Mouse (Mus musculus): ENCODE measurements around the gene Slc36a3. TPM values are rescaled to one million over a fixed set of nuclear protein-coding genes. Genes with fewer than 3 reads are reported as not detected.

The Slc36a3 gene
- polyA plus RNA-seq, 1 experiment from 2014 or later: not detected

- Histone ChIP-seq H3K9me3 (no peaks in the 10 kb centered on the region; the same call in 1 of the 2 replicates), H3K4me1 (no peaks in the 10 kb centered on the region), H3K36me3 (no peaks in the 10 kb centered on the region), H3K27ac (no peak overlapping the region), H3K4me3 (no peak overlapping the region), H3K27me3 (ENCODE audit: insufficient read depth, poor library complexity, severe bottlenecking) (no peaks in the 10 kb centered on the region; the same call in 1 of the 2 replicates)
- no peak for DNase-seq (ENCODE audit: low spot score)
- WGBS: 78% methylated on average over 4 of the region's 4 CpGs
These were observed 17.0 kb upstream of the Slc36a3 start for GRCm38 (mm10) chr11:55168504-55168903.

GRCm38 (mm10) chr11:55165748-55166147 lies 14.2 kb upstream of the Slc36a3 start:
- Histone ChIP-seq H3K27me3 (ENCODE audit: insufficient read depth, poor library complexity, severe bottlenecking) (no peaks in the 10 kb centered on the region), H3K27ac (no peak overlapping the region), H3K9me3 (no peaks in the 10 kb centered on the region), H3K36me3 (no peaks in the 10 kb centered on the region), H3K4me1 (peaks cover 16% of the 10 kb centered on the region; the same call in 1 of the 2 replicates), H3K4me3 (no peak overlapping the region)
- DNase-seq (ENCODE audit: low spot score): no peak
- WGBS: 90% methylated on average over 7 of the region's 7 CpGs

GRCm38 (mm10) chr11:55164723-55165122 lies 13.2 kb upstream of the Slc36a3 start:
- WGBS: 47% methylated on average over 3 of the region's 3 CpGs
- peaks cover 16% of the 10 kb centered on the region; the same call in 1 of the 2 replicates for H3K4me1 ChIP-seq
- H3K27me3 ChIP-seq (ENCODE audit: insufficient read depth, poor library complexity, severe bottlenecking): no peaks in the 10 kb centered on the region
- H3K9me3 ChIP-seq: no peaks in the 10 kb centered on the region
- DNase-seq (ENCODE audit: low spot score): no peak
- no peak overlapping the region for H3K27ac ChIP-seq
- no peaks in the 10 kb centered on the region for H3K36me3 ChIP-seq
- H3K4me3 ChIP-seq: no peak overlapping the region

GRCm38 (mm10) chr11:55162670-55163069 lies 11.2 kb upstream of the Slc36a3 start:
- Histone ChIP-seq H3K27me3 (ENCODE audit: insufficient read depth, poor library complexity, severe bottlenecking) (no peaks in the 10 kb centered on the region), H3K27ac (peak overlapping the region; percentile 42; the same call in 1 of the 2 replicates), H3K4me3 (no peak overlapping the region), H3K4me1 (peaks cover 16% of the 10 kb centered on the region; the same call in 1 of the 2 replicates), H3K36me3 (no peaks in the 10 kb centered on the region), H3K9me3 (no peaks in the 10 kb centered on the region)
- DNase-seq (ENCODE audit: low spot score): no peak
- 48% methylated on average over 9 of the region's 9 CpGs for WGBS

GRCm38 (mm10) chr11:55158785-55159359 lies 7.4 kb upstream of the Slc36a3 start:
- no peaks in the 10 kb centered on the region for H3K9me3 ChIP-seq
- no peak overlapping the region for H3K27ac ChIP-seq
- no peak for DNase-seq (ENCODE audit: low spot score)
- no peaks in the 10 kb centered on the region for H3K36me3 ChIP-seq
- no peak overlapping the region for H3K4me3 ChIP-seq
- WGBS: 47% methylated on average over 13 of the region's 13 CpGs
- H3K27me3 ChIP-seq (ENCODE audit: insufficient read depth, poor library complexity, severe bottlenecking): no peaks in the 10 kb centered on the region
- H3K4me1 ChIP-seq: peaks cover 16% of the 10 kb centered on the region; the same call in 1 of the 2 replicates

- Histone ChIP-seq H3K36me3 (no peaks in the 10 kb centered on the region), H3K4me3 (no peak overlapping the region), H3K9me3 (no peaks in the 10 kb centered on the region), H3K27ac (no peak overlapping the region), H3K27me3 (ENCODE audit: insufficient read depth, poor library complexity, severe bottlenecking) (no peaks in the 10 kb centered on the region), H3K4me1 (no peaks in the 10 kb centered on the region)
- no peak for DNase-seq (ENCODE audit: low spot score)
- 70% methylated on average over 6 of the region's 6 CpGs for WGBS
These were observed 3.5 kb upstream of the Slc36a3 start for GRCm38 (mm10) chr11:55155070-55155421.

- H3K4me3 ChIP-seq: no peak overlapping the region
- no peaks in the 10 kb centered on the region for H3K27me3 ChIP-seq (ENCODE audit: insufficient read depth, poor library complexity, severe bottlenecking)
- 50% methylated on average over 3 of the region's 3 CpGs for WGBS
- no peak overlapping the region for H3K27ac ChIP-seq
- no peak for DNase-seq (ENCODE audit: low spot score)
- H3K4me1 ChIP-seq: no peaks in the 10 kb centered on the region
- no peaks in the 10 kb centered on the region for H3K36me3 ChIP-seq
- no peaks in the 10 kb centered on the region for H3K9me3 ChIP-seq
These were observed 3.0 kb upstream of the Slc36a3 start for GRCm38 (mm10) chr11:55154398-55155069.

- H3K27me3 ChIP-seq (ENCODE audit: insufficient read depth, poor library complexity, severe bottlenecking): no peaks in the 10 kb centered on the region
- no peak overlapping the region for H3K4me3 ChIP-seq
- H3K9me3 ChIP-seq: no peaks in the 10 kb centered on the region
- DNase-seq (ENCODE audit: low spot score): no peak
- H3K4me1 ChIP-seq: no peaks in the 10 kb centered on the region
- no peak overlapping the region; the same call in 1 of the 2 replicates for H3K27ac ChIP-seq
- no peaks in the 10 kb centered on the region for H3K36me3 ChIP-seq
- WGBS: 78% methylated on average over 4 of the region's 4 CpGs
These were observed 3.0 kb downstream of the Slc36a3 start for GRCm38 (mm10) chr11:55148461-55148860.

- no peaks in the 10 kb centered on the region for H3K36me3 ChIP-seq
- no peak overlapping the region for H3K4me3 ChIP-seq
- WGBS: 69% methylated on average over 6 of the region's 6 CpGs
- no peak overlapping the region for H3K27ac ChIP-seq
- 0 out of 2 replicates have a peak, but pooled peaks cover 4% of the 10 kb centered on the region for H3K27me3 ChIP-seq (ENCODE audit: insufficient read depth, poor library complexity, severe bottlenecking)
- no peak for DNase-seq (ENCODE audit: low spot score)
- H3K9me3 ChIP-seq: no peaks in the 10 kb centered on the region
- H3K4me1 ChIP-seq: no peaks in the 10 kb centered on the region
These were observed 4.1 kb downstream of the Slc36a3 start for GRCm38 (mm10) chr11:55147423-55147822.

- Histone ChIP-seq H3K36me3 (no peaks in the 10 kb centered on the region), H3K9me3 (no peaks in the 10 kb centered on the region), H3K4me1 (no peaks in the 10 kb centered on the region), H3K27ac (no peak overlapping the region), H3K4me3 (no peak overlapping the region), H3K27me3 (ENCODE audit: insufficient read depth, poor library complexity, severe bottlenecking) (0 out of 2 replicates have a peak, but pooled peaks cover 4% of the 10 kb centered on the region)
- no peak for DNase-seq (ENCODE audit: low spot score)
- 83% methylated on average over 1 of the region's 1 CpGs for WGBS
These were observed 4.7 kb downstream of the Slc36a3 start for GRCm38 (mm10) chr11:55146855-55147254.

GRCm38 (mm10) chr11:55144011-55144410 lies 7.5 kb downstream of the Slc36a3 start:
- 0 out of 2 replicates have a peak, but pooled peaks cover 4% of the 10 kb centered on the region for H3K27me3 ChIP-seq (ENCODE audit: insufficient read depth, poor library complexity, severe bottlenecking)
- WGBS: 78% methylated on average over 5 of the region's 5 CpGs
- no peaks in the 10 kb centered on the region for H3K4me1 ChIP-seq
- no peak for DNase-seq (ENCODE audit: low spot score)
- H3K27ac ChIP-seq: no peak overlapping the region
- no peaks in the 10 kb centered on the region for H3K9me3 ChIP-seq
- no peaks in the 10 kb centered on the region for H3K36me3 ChIP-seq
- H3K4me3 ChIP-seq: no peak overlapping the region

- 78% methylated on average over 4 of the region's 4 CpGs for WGBS
- H3K4me3 ChIP-seq: no peak overlapping the region
- H3K27ac ChIP-seq: no peak overlapping the region
- H3K36me3 ChIP-seq: no peaks in the 10 kb centered on the region
- H3K4me1 ChIP-seq: no peaks in the 10 kb centered on the region
- H3K9me3 ChIP-seq: no peaks in the 10 kb centered on the region
- no peak for DNase-seq (ENCODE audit: low spot score)
- H3K27me3 ChIP-seq (ENCODE audit: insufficient read depth, poor library complexity, severe bottlenecking): 0 out of 2 replicates have a peak, but pooled peaks cover 4% of the 10 kb centered on the region
These were observed 10.0 kb downstream of the Slc36a3 start for GRCm38 (mm10) chr11:55141502-55141901.

GRCm38 (mm10) chr11:55137646-55138045 lies 13.9 kb downstream of the Slc36a3 start:
- no peak overlapping the region for H3K27ac ChIP-seq
- no peaks in the 10 kb centered on the region for H3K36me3 ChIP-seq
- no peak overlapping the region for H3K4me3 ChIP-seq
- H3K4me1 ChIP-seq: no peaks in the 10 kb centered on the region
- no peaks in the 10 kb centered on the region for H3K9me3 ChIP-seq
- no peak for DNase-seq (ENCODE audit: low spot score)
- no peaks in the 10 kb centered on the region for H3K27me3 ChIP-seq (ENCODE audit: insufficient read depth, poor library complexity, severe bottlenecking)

All from heart, embryonic 10.5 days (tissue).